Mouse (Mus musculus): ENCODE measurements at regions not wholly inside any gene's neighbourhood (a gene's known extent, or its start where the extent isn't known, plus 50 kb on each side); places are given as distances from the start of the nearest gene placed in this dataset.

GRCm38 (mm10) chr16:30122211-30123070 is 58.3 kb downstream of the Hes1 start:
- TF ChIP-seq CTCF (IDR thresholded peaks at IDR 0.05; ENCODE audit: extremely low read depth, insufficient read depth, insufficient read length, insufficient replicate concordance) (no peak), POLR2A (IDR thresholded peaks at IDR 0.05; ENCODE audit: low read depth, low read length) (no peak)
